Mouse (Mus musculus) forebrain, embryonic 11.5 days (tissue): ENCODE data around the gene Cyb561. TPM values are rescaled to one million over a fixed set of nuclear protein-coding genes. Genes with fewer than 3 reads are reported as not detected.

ENCODE experiments used
- ATAC-seq: fragments of 200-750 bp; cut with Nextera tagmentation; replicated peaks from 2 replicates; pipeline ENCODE4 v1.8.0; 2017; ENCODE audit warnings: moderate TSS enrichment; ENCODE audit not compliant: low FRiP score
- DNase-seq: peaks from one replicate; pipeline ENCODE4 v3.0.0-alpha.2; 2017; ENCODE audit warnings: low spot score
- H3K27ac ChIP-seq: fragments of 300-500 bp; sonication (generic); 2 replicates; pipeline ENCODE4 v1.5.1; 2014; ENCODE audit warnings: low read depth, low read length
- H3K27me3 ChIP-seq: fragments of 300-500 bp; sonication (generic); 2 replicates; pipeline ENCODE4 v1.6.1; 2014; ENCODE audit warnings: mild to moderate bottlenecking, low read length, mixed read lengths; ENCODE audit not compliant: control insufficient read depth, insufficient read depth
- H3K36me3 ChIP-seq: fragments of 300-500 bp; sonication (generic); 2 replicates; pipeline ENCODE4 v1.6.1; 2014; ENCODE audit warnings: mild to moderate bottlenecking, low read length, moderate library complexity, mixed read lengths; ENCODE audit not compliant: control insufficient read depth, insufficient read depth
- H3K4me1 ChIP-seq: fragments of 300-500 bp; sonication (generic); replicated peaks from 2 replicates; pipeline ENCODE4 v1.6.1; 2014; ENCODE audit warnings: low read length, mixed read lengths; ENCODE audit not compliant: control insufficient read depth, insufficient read depth
- H3K4me2 ChIP-seq: fragments of 300-500 bp; sonication (generic); 2 replicates; pipeline ENCODE4 v1.6.1; 2014; ENCODE audit warnings: low read depth, mild to moderate bottlenecking, low read length, moderate library complexity, mixed read lengths; ENCODE audit not compliant: severe bottlenecking
- H3K4me3 ChIP-seq: fragments of 300-500 bp; sonication (generic); 2 replicates; pipeline ENCODE4 v1.5.1; 2014; ENCODE audit warnings: low read depth, low read length
- H3K9ac ChIP-seq: fragments of 300-500 bp; sonication (generic); 2 replicates; pipeline ENCODE4 v1.6.1; 2014; ENCODE audit warnings: low read length
- H3K9me3 ChIP-seq: fragments of 300-500 bp; sonication (generic); 2 replicates; pipeline ENCODE4 v1.6.1; 2016; ENCODE audit warnings: low read length, mixed read lengths; ENCODE audit not compliant: control insufficient read depth
- WGBS: fragments of 180-500 bp; shearing (Covaris S2); extraction: QIAGEN DNeasy Blood & Tissue Kit; methylation state at CpG from one replicate; pipeline ENCODE4 v1.1.7; 2014; 5-methylcytosine and 5-hydroxymethylcytosine counted together
- polyA plus RNA-seq: library from polyadenylated mRNA; unstranded; fragments of >200 nt; fragmentation: Nextera tagmentation; extraction: Ambion mirVana; gene quantifications from 2 replicates; pipeline ENCODE4 v1.2.1, GENCODE M21; 2014

Cyb561 gene
- polyA plus RNA-seq, 1 experiment from 2014 or later = 11.5 TPM

DNA sequence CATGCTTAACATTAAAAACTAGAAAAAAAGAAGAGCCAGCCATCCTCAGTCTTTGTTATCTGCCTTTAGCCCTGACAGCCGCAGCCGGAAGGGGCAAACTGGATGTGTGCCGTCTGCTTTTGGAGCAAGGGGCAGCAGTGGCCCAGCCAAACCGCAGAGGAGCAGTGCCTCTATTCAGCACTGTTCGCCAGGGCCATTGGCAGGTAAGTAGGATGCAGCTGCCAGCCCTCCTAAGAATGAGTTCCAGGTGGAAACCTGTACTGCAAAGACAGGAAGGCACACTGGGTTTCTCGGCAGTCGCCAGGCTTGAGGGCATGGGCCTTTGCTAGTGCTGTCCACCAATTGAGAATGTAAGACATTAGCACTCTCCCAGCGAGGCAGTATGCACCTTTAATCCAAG, 44.2 kb downstream of the Cyb561 start:
- no peak overlapping the region for H3K27ac ChIP-seq
- no peak overlapping the region for H3K4me2 ChIP-seq
- H3K36me3 ChIP-seq = no peaks in the 10 kb centered on the region
- ATAC-seq = no peak
- H3K4me3 ChIP-seq = no peak overlapping the region
- no peaks in the 10 kb centered on the region for H3K4me1 ChIP-seq
- DNase-seq = no peak
- H3K9ac ChIP-seq = no peak overlapping the region
- WGBS = 90% methylated on average over 8 of the region's 8 CpGs
- H3K9me3 ChIP-seq = no peaks in the 10 kb centered on the region
- H3K27me3 ChIP-seq = no peaks in the 10 kb centered on the region

DNA sequence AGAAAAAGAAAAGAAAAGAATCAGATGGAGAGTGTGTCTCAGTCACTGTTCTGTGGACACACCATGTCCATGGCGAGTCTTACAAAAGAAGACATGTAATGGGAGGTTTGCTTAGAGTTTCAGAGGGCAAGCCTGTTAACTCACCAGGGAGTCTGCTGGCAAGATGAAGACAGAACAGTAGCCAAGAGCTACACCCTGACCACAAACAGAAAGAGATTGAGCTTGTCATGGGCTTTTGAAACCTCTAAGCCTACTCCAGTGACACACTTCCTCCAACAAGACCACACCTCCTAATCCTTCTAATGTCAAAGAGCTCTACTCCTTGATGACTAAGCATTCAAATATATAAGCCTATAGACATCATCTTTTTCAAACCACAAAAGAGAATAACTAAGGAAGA, 45.8 kb downstream of the Cyb561 start:
- no peak overlapping the region for H3K9ac ChIP-seq
- ATAC-seq (no peak), DNase-seq (no peak)
- no peak overlapping the region for H3K27ac ChIP-seq
- no peaks in the 10 kb centered on the region for H3K27me3 ChIP-seq
- 92% methylated on average over 1 of the region's 1 CpGs for WGBS
- no peak overlapping the region for H3K4me2 ChIP-seq
- no peaks in the 10 kb centered on the region for H3K36me3 ChIP-seq
- H3K4me1 ChIP-seq = no peaks in the 10 kb centered on the region
- H3K4me3 ChIP-seq = no peak overlapping the region
- H3K9me3 ChIP-seq = no peaks in the 10 kb centered on the region

DNA sequence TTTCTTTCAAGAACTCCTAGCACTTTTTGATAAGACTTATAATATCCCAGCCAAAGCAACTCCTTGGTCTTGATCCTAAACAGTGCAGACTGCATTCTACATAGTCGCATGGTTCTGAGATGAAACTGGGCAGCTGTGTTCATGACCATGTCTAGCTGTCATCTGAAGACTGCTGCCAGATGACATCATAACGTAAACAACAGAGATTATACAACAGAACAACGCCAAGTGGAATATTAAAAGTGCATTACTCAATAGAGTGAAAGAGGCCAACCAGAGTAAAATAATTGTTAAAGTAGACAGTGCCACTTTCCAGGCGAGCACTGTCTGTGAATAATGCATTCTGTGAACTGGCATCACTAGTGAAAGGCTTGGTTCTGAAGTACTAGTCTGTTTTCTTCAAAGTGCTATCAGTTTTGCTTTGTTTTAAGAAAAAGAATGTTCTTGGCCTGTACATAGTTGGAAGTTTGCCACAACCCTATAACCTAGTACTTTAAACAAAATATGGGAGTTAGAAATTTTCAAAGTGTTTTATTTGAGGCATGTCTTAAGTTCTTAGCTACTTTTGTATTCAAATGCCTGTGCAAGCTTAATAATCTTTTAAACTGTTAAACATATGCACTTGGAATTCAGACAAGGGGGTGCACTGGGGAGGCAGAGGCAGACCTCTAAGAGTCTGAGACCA, 47.5 kb downstream of the Cyb561 start:
- H3K27ac ChIP-seq = no peak overlapping the region
- 81% methylated on average over 4 of the region's 4 CpGs for WGBS
- H3K9me3 ChIP-seq = no peaks in the 10 kb centered on the region
- no peak overlapping the region for H3K4me3 ChIP-seq
- no peaks in the 10 kb centered on the region for H3K36me3 ChIP-seq
- H3K4me1 ChIP-seq = no peaks in the 10 kb centered on the region
- H3K27me3 ChIP-seq = no peaks in the 10 kb centered on the region
- ATAC-seq (no peak), DNase-seq (no peak)
- H3K4me2 ChIP-seq = no peak overlapping the region
- no peak overlapping the region for H3K9ac ChIP-seq

DNA sequence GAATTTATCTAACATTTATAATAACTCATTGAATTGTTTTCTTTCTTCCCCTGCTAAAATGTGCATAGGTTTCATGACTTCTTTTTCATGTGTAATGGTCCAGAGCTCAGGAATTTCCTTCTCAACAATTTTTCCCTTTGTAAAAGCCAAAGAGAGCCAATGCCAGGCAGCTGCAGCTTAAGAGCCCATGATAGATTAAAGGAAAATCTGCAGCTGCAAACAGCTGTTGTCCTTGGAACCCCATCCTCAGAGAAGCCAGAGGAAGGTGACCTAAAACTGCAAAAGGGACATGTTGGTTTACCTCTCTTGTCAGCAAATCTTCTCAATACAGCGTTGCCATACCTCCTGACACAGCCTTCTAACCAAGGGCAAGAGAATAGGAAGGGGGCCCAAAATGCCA, 50.2 kb downstream of the Cyb561 start:
- Histone ChIP-seq H3K4me3 (no peak overlapping the region), H3K36me3 (no peaks in the 10 kb centered on the region), H3K27me3 (no peaks in the 10 kb centered on the region), H3K9me3 (no peaks in the 10 kb centered on the region), H3K4me2 (no peak overlapping the region), H3K4me1 (no peaks in the 10 kb centered on the region), H3K9ac (no peak overlapping the region), H3K27ac (no peak overlapping the region)
- DNase-seq (no peak), ATAC-seq (no peak)
- 92% methylated on average over 1 of the region's 1 CpGs for WGBS

DNA sequence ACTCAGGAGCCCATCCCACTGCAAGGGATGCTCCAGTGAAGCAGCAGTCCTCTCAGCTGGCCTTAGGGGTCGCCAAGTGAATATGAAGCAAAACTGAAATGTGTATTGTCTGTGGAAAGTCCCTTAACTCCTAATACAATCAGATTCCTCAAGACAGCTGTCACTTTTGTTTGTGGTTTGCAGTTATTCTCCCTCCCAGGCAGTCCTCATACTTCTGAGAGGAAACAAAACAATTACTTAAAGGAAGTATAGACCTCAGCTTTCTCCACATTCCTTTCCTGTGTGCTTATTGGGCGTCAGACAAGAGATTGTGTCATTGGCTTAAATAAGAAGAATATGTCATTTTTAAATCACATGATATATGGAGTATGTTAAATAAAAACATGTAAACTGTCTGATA, 51.6 kb downstream of the Cyb561 start:
- Histone ChIP-seq H3K4me2 (no peak overlapping the region), H3K27me3 (no peaks in the 10 kb centered on the region), H3K27ac (no peak overlapping the region), H3K36me3 (no peaks in the 10 kb centered on the region), H3K9me3 (no peaks in the 10 kb centered on the region), H3K4me1 (no peaks in the 10 kb centered on the region), H3K4me3 (no peak overlapping the region), H3K9ac (no peak overlapping the region)
- 86% methylated on average over 2 of the region's 2 CpGs for WGBS
- no peak for ATAC-seq
- DNase-seq = no peak

DNA sequence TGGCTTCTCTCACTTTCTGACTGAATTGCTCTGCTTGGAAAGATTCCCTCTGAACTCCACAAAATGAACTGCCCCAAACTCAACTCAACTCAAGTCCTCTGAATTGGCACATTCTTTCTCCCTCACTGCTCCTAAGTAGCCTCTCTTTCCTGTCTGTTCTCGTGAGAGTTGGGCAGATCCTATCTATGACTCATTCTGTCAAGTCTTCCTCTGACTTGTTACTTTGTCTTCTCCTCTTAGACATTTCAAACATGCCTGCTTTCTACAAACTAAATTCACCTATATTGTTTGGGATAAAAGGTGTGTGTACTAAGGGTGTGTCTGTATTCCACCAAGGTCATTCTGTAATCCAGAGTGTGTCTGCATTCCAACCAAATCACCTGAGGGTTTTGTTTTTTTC, 54.0 kb downstream of the Cyb561 start:
- 66% methylated on average over 1 of the region's 1 CpGs for WGBS
- ATAC-seq (no peak), DNase-seq (no peak)
- Histone ChIP-seq H3K27me3 (no peaks in the 10 kb centered on the region), H3K4me2 (no peak overlapping the region), H3K4me3 (no peak overlapping the region), H3K4me1 (no peaks in the 10 kb centered on the region), H3K9me3 (no peaks in the 10 kb centered on the region), H3K36me3 (no peaks in the 10 kb centered on the region), H3K9ac (no peak overlapping the region), H3K27ac (no peak overlapping the region)

DNA sequence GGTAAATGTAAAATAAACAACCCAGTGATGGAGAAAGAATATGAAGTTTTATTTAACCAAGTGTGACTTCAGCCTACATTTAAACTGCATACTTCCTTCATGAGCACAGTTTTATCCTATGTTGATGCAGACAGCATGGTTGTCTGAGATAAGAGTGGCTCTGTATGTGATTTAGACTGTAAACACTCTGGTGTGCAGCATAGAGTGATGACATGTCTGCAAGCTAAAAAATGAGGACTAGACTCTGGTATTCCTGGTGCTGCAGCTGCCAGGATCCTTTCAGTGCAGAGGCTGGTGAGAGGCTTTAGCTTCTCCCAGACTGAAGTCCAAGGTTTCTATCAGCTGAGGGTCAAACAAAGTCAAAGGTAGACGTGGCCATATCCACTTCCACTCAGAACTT, 65.9 kb downstream of the Cyb561 start:
- H3K27me3 ChIP-seq = no peaks in the 10 kb centered on the region
- no peaks in the 10 kb centered on the region for H3K36me3 ChIP-seq
- no peak overlapping the region for H3K4me2 ChIP-seq
- 79% methylated on average over 1 of the region's 1 CpGs for WGBS
- no peak overlapping the region for H3K4me3 ChIP-seq
- no peak overlapping the region for H3K27ac ChIP-seq
- no peaks in the 10 kb centered on the region for H3K4me1 ChIP-seq
- no peak for DNase-seq
- H3K9me3 ChIP-seq = no peaks in the 10 kb centered on the region
- no peak for ATAC-seq
- no peak overlapping the region for H3K9ac ChIP-seq

DNA sequence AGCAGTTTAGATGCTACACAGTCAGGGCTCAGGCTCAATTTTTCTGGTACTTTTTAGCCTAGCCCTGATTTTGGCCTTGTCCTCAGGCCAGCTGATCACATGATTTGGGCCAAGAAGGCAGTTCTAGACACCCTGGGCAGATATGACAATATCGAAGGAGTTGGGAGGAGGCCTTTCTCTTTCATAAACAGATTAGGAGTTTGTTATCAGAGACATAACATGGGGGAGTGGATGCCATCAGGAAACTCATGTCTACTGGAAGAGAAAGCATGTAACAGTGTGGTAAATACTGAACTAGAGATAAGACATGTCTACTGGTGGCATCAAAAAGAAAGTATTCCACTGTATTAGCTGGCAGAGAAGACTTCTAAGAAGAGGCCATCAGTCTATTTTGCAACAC, 67.6 kb downstream of the Cyb561 start:
- no peak for DNase-seq
- H3K27ac ChIP-seq = no peak overlapping the region
- no peak overlapping the region for H3K4me3 ChIP-seq
- no peaks in the 10 kb centered on the region for H3K4me1 ChIP-seq
- H3K36me3 ChIP-seq = no peaks in the 10 kb centered on the region
- ATAC-seq = no peak
- no peak overlapping the region for H3K9ac ChIP-seq
- WGBS = 94% methylated on average over 1 of the region's 1 CpGs
- H3K4me2 ChIP-seq = no peak overlapping the region
- no peaks in the 10 kb centered on the region for H3K27me3 ChIP-seq
- H3K9me3 ChIP-seq = no peaks in the 10 kb centered on the region
